Comparison of ENCODE assay signal across 8 mouse cellular contexts in genomic region chr16:20621191-20621990, GRCm38 (mm10). TPM values are rescaled to one million over a fixed set of nuclear protein-coding genes. Genes with fewer than 3 reads are reported as not detected.
A peak's percentile ranks its signal among the peaks of the same experiment; 100 is the strongest.
DNase-seq lines count a peak whose midpoint lies in the region; ATAC-seq and TF ChIP-seq lines count a peak whose summit lies in the region.

Gene Camk2n2, minus strand, starts transcription at chr16:20621287.

- ATAC-seq in erythroblast, adult 5-6 weeks (replicated peaks; ENCODE audit: low FRiP score, poor library complexity, severe bottlenecking) = peak; percentile 67
- peak; percentile 54 for ATAC-seq in heart, embryonic 16.5 days (replicated peaks; ENCODE audit: extremely low read depth, insufficient read depth, low FRiP score)
- peak; percentile 74 for ATAC-seq in neural tube, embryonic 15.5 days (ENCODE audit: low FRiP score)

- H3K27ac ChIP-seq in ES-E14 (ENCODE audit: insufficient read depth, low read depth, low read length, poor library complexity, severe bottlenecking) = 0 out of 2 replicates have a peak within 1 kb of the TSS, but pooled peaks have one; percentile 39
- H3K27ac ChIP-seq in heart, embryonic 16.5 days (ENCODE audit: low read length) = 0 out of 2 replicates have a peak within 1 kb of the TSS, but pooled peaks have one; percentile 26
- peak within 1 kb of the TSS; percentile 97 for H3K27ac ChIP-seq in neural tube, embryonic 15.5 days (replicated peaks)

- H3K4me3 ChIP-seq in ES-E14 (ENCODE audit: insufficient read depth in 1 of 2, low read depth in 1 of 2, low read length in 2 of 2, poor library complexity in 1 of 2, severe bottlenecking in 1 of 2) = peak within 1 kb of the TSS; percentile 81 to 93
- H3K4me3 ChIP-seq in heart, embryonic 16.5 days (ENCODE audit: low read length) = peak within 1 kb of the TSS; percentile 72
- peak within 1 kb of the TSS; percentile 85 for H3K4me3 ChIP-seq in neural tube, embryonic 15.5 days (replicated peaks)

- peaks cover 3% of the 10 kb centered on the region; the same call in 1 of the 2 replicates for H3K36me3 ChIP-seq in ES-E14 (ENCODE audit: control insufficient read depth, insufficient read depth, low read length, poor library complexity, severe bottlenecking)
- H3K36me3 ChIP-seq in heart, embryonic 16.5 days (ENCODE audit: control insufficient read depth, insufficient read depth) = no peaks in the 10 kb centered on the region
- H3K36me3 ChIP-seq in neural tube, embryonic 15.5 days = peaks cover 11% of the 10 kb centered on the region

- H3K9ac ChIP-seq in ES-E14 (ENCODE audit: insufficient read depth, low read depth, low read length, poor library complexity, severe bottlenecking) = peak within 1 kb of the TSS; percentile 80
- H3K9ac ChIP-seq in heart, embryonic 16.5 days (ENCODE audit: low read length) = peak within 1 kb of the TSS; percentile 55
- H3K9ac ChIP-seq in neural tube, embryonic 15.5 days (replicated peaks) = peak within 1 kb of the TSS; percentile 88

- H3K27me3 ChIP-seq in heart, embryonic 16.5 days (ENCODE audit: control insufficient read depth, insufficient read depth, low read length) = peaks cover 36% of the 10 kb centered on the region
- no peaks in the 10 kb centered on the region for H3K27me3 ChIP-seq in neural tube, embryonic 15.5 days (replicated peaks)

- H3K4me1 ChIP-seq in ES-E14 (ENCODE audit: control insufficient read depth in 2 of 2, insufficient read depth in 2 of 2, low read length in 2 of 2, poor library complexity in 1 of 2) = peaks cover 0 to 4% of the 10 kb centered on the region in 2 experiments; a peak in 1 of 4 replicates
- H3K4me1 ChIP-seq in heart, embryonic 16.5 days (ENCODE audit: control insufficient read depth, insufficient read depth, low read length) = peaks cover 19% of the 10 kb centered on the region
- peaks cover 34% of the 10 kb centered on the region for H3K4me1 ChIP-seq in neural tube, embryonic 15.5 days

- WGBS in heart, embryonic 16.5 days = under 1% methylated on average over 67 of the region's 92 CpGs
- under 1% methylated on average over 76 of the region's 92 CpGs for WGBS in neural tube, embryonic 15.5 days

- peak within 1 kb of the TSS; percentile 98 for H3K4me2 ChIP-seq in heart, embryonic 16.5 days (ENCODE audit: low read depth, low read length)
- peak within 1 kb of the TSS; percentile 84 for H3K4me2 ChIP-seq in neural tube, embryonic 15.5 days

- in situ Hi-C loops in ES-E14 (cut with MboI; ENCODE audit: low sequenced_read_pairs in 2 of 2, unreplicated experiment in 2 of 2) = no loop called here

- no peaks in the 10 kb centered on the region for H3K9me3 ChIP-seq in ES-E14 (ENCODE audit: control insufficient read depth, insufficient read depth, low read depth, low read length)
- no peaks in the 10 kb centered on the region for H3K9me3 ChIP-seq in heart, embryonic 16.5 days (replicated peaks; ENCODE audit: control insufficient read depth, low read length)
- H3K9me3 ChIP-seq in neural tube, embryonic 15.5 days (replicated peaks) = no peaks in the 10 kb centered on the region

- no peak for DNase-seq in ES-E14 (ENCODE audit: low read depth, low spot score)
- peak; percentile 79 for DNase-seq in brain, adult 2 months (ENCODE audit: low read depth, low spot score)
- peak; percentile 82 for DNase-seq in kidney, postnatal 10 days
- DNase-seq in lung, adult 18-20 months = peak; percentile 76 to 82
- DNase-seq in thymus, postnatal 36 days = peak; percentile 47 to 57

TF ChIP-seq in ES-E14, 5 proteins besides CTCF, POLR2A, EP300 and RAD21:
- no peak for TF ChIP-seq ZC3H11A (IDR thresholded peaks at IDR 0.05; ENCODE audit: borderline replicate concordance, low read depth, low read length)
- no peak for TF ChIP-seq HCFC1 (IDR thresholded peaks at IDR 0.05; ENCODE audit: borderline replicate concordance, insufficient read depth, low read length)
- no peak for TF ChIP-seq CHD2 (IDR thresholded peaks at IDR 0.05; ENCODE audit: low read depth, low read length)

RNA-seq across cellular contexts. Expression of gene Camk2n2, which starts in this region (rescaled TPM):
- 0.32 and 0.58 TPM in 2 replicates for total RNA-seq in ES-E14 (2012; rRNA removed)
- total RNA-seq in erythroblast, adult 5-6 weeks (2015; ENCODE audit: low replicate concordance) = not detected in 2 replicates
- 0.94 TPM in 1 of 2 replicates, not detected in the other for total RNA-seq in erythroblast, adult 5-6 weeks (2017; ENCODE audit: low replicate concordance)
- polyA plus RNA-seq in heart, embryonic 16.5 days (2015; fragmentation: Nextera tagmentation; extraction: Ambion mirVana) = 0.35 and 0.37 TPM in 2 replicates
- polyA plus RNA-seq in neural tube, embryonic 15.5 days (2015; fragmentation: Nextera tagmentation; extraction: Ambion mirVana) = 45.1 and 55.0 TPM in 2 replicates

Comparison
In these comparisons a context has a peak if more than half of its experiments do, and no peak if none do; other contexts are left out.
1. RNA of gene Camk2n2 (polyA plus RNA-seq): 45.1 to 55.0 TPM in neural tube, embryonic 15.5 days; 0.35 to 0.37 TPM in heart, embryonic 16.5 days; every median in the first group is over 10 times any median in the second.
2. Peak in ATAC-seq in erythroblast, adult 5-6 weeks; RNA of the gene not detected or under 1 TPM.
3. Peak in ATAC-seq, H3K4me3 ChIP-seq, H3K27ac ChIP-seq, H3K9ac ChIP-seq and H3K4me2 ChIP-seq in heart, embryonic 16.5 days; RNA of the gene not detected or under 1 TPM.
4. H3K27ac ChIP-seq: peak in every context shown above with its lines; median percentile 97 in neural tube, embryonic 15.5 days; 39 in ES-E14; 26 in heart, embryonic 16.5 days.
5. Peak in every context shown above with its lines, with median percentiles within 50 percentile points of each other: H3K4me3 ChIP-seq, H3K9ac ChIP-seq and ATAC-seq.